Mouse (Mus musculus): Measurements from ENCODE around the gene Dtnb. TPM values are rescaled to one million over a fixed set of nuclear protein-coding genes. Genes with fewer than 3 reads are reported as not detected.

Dtnb gene
- polyA plus RNA-seq, 1 experiment from 2014 or later = 14.2 TPM

DNA sequence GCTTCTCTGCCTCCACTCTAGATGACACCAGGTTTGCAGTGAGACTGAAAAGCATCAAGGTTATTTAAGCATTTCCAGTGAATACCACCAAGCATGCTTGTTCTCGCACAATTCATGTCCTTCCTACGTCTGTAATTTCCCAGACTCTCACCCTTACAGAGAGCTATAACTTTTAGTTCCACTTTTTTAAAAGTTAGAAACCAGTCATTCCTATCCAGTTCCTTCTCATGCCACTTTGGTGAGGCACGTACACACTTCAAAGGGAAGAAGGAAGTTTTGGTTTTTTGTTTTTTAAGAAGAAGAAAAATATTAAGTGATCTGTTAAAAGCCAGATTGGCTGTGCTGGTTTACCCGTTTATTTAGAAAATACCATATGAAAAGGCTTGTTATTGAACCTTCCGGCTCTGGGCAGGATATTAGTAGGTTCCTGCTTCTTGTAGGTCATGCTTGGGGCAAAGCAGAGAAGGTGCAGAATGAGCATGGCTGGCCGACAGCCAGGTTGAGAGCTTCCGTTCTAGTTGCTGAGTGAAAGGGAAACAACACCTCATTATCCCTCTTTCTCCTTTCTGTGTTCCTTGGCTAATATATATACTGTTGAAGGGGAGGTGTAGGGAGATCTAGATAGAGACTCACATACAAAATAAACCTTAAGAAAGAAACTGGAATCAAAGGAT, 173.4 kb downstream of the Dtnb start:
- H3K9me3 ChIP-seq (replicated peaks; ENCODE audit: control insufficient read depth, low read length) = no peaks in the 10 kb centered on the region
- no peak for ATAC-seq (replicated peaks; ENCODE audit: extremely low read depth, insufficient read depth, low FRiP score)
- no peak overlapping the region for H3K9ac ChIP-seq (ENCODE audit: low read length)
- no peaks in the 10 kb centered on the region for H3K27me3 ChIP-seq (ENCODE audit: control insufficient read depth, insufficient read depth, low read length)
- WGBS = 48% methylated on average over 7 of the region's 7 CpGs
- H3K27ac ChIP-seq (ENCODE audit: low read length) = peak overlapping the region; percentile 39; the same call in 1 of the 2 replicates
- no peaks in the 10 kb centered on the region for H3K36me3 ChIP-seq (ENCODE audit: control insufficient read depth, insufficient read depth)
- no peak overlapping the region for H3K4me3 ChIP-seq (ENCODE audit: low read length)
- H3K4me2 ChIP-seq (ENCODE audit: low read depth, low read length) = no peak overlapping the region
- H3K4me1 ChIP-seq (ENCODE audit: control insufficient read depth, insufficient read depth, low read length) = peaks cover 9% of the 10 kb centered on the region

DNA sequence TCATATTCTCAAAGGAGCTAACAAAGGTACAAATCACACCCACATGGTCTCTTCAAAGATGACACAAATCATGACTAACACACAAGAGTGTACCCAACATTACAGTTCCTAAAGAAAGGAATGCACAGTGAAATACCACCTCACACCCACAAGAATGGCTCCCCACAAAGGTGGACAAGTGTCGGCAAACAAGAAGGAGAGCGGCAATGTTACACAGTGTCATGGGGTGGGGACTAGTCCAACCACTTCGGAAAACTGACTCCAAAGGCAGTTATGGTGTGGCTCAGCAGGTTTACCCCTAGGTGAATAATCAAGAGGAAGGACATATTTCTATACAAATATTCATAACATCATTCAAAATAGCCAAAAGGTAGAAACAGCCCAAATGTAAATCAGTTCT, 174.2 kb downstream of the Dtnb start:
- H3K27me3 ChIP-seq (ENCODE audit: control insufficient read depth, insufficient read depth, low read length) = no peaks in the 10 kb centered on the region
- WGBS = 87% methylated on average over 3 of the region's 3 CpGs
- no peak overlapping the region for H3K4me2 ChIP-seq (ENCODE audit: low read depth, low read length)
- H3K36me3 ChIP-seq (ENCODE audit: control insufficient read depth, insufficient read depth) = no peaks in the 10 kb centered on the region
- H3K27ac ChIP-seq (ENCODE audit: low read length) = no peak overlapping the region
- ATAC-seq (replicated peaks; ENCODE audit: extremely low read depth, insufficient read depth, low FRiP score) = no peak
- peaks cover 9% of the 10 kb centered on the region for H3K4me1 ChIP-seq (ENCODE audit: control insufficient read depth, insufficient read depth, low read length)
- H3K9ac ChIP-seq (ENCODE audit: low read length) = no peak overlapping the region
- H3K4me3 ChIP-seq (ENCODE audit: low read length) = no peak overlapping the region
- H3K9me3 ChIP-seq (replicated peaks; ENCODE audit: control insufficient read depth, low read length) = no peaks in the 10 kb centered on the region

DNA sequence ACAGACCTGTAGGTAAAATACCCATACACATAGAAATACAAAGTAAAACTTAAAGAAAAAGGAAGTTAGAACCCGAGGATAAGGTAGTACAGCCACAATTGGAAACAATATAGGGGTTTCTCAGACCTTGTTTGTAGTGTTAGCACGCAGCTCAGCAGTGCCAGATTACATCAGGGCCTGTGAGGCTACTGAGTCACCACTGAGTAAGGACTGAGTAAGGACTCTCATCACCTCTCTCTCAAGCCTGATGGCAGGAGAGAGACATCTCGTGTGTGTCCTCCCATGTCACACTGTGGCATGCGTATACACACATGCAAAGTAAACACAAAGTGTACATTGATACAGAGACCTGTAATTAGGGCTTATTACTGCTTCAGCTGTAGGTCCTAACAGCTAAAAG, 175.4 kb downstream of the Dtnb start:
- H3K9ac ChIP-seq (ENCODE audit: low read length) = no peak overlapping the region
- H3K4me3 ChIP-seq (ENCODE audit: low read length) = no peak overlapping the region
- H3K4me1 ChIP-seq (ENCODE audit: control insufficient read depth, insufficient read depth, low read length) = peaks cover 9% of the 10 kb centered on the region
- no peaks in the 10 kb centered on the region for H3K9me3 ChIP-seq (replicated peaks; ENCODE audit: control insufficient read depth, low read length)
- H3K27ac ChIP-seq (ENCODE audit: low read length) = no peak overlapping the region
- WGBS = 75% methylated on average over 4 of the region's 4 CpGs
- no peaks in the 10 kb centered on the region for H3K36me3 ChIP-seq (ENCODE audit: control insufficient read depth, insufficient read depth)
- H3K27me3 ChIP-seq (ENCODE audit: control insufficient read depth, insufficient read depth, low read length) = no peaks in the 10 kb centered on the region
- no peak overlapping the region for H3K4me2 ChIP-seq (ENCODE audit: low read depth, low read length)
- ATAC-seq (replicated peaks; ENCODE audit: extremely low read depth, insufficient read depth, low FRiP score) = no peak

DNA sequence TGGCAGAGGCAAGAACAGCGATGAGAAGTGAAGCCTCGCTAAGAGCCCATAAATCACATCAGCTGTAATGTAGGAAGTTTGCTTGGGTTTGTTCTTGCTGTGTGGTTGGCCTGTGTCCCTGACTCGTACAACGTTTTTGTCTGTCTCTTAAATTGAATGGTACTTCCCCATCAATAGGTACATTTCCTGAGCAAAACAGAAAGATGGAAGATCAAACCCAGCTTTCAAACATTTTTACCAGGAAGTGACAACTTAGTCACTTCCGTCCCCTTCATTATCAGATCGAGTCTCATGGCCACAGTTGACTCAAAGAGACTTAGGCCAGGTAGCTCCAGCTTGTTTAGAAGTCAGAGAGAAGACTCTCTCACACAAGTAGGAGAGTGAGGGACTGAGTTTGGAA, 183.3 kb downstream of the Dtnb start:
- 71% methylated on average over 6 of the region's 6 CpGs for WGBS
- no peak for ATAC-seq (replicated peaks; ENCODE audit: extremely low read depth, insufficient read depth, low FRiP score)

DNA sequence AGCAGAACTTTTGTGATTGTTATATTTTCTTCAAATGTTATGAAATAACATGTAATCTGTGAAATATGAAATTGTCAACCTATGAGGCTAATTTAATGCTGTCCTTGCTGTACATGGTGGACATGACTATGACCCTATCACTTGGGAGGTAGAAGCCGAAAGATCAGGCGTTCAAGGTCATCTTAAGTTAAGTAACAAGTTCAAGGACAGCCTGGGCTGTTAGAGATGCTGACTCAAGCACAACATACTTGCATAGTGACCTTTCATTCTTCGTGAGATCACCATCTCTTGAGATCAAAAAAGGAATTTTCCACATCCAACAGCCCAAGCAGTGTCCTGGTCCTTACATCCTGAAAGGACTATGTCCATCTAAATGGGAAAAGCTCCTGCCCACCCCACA, 184.0 kb downstream of the Dtnb start:
- 83% methylated on average over 3 of the region's 3 CpGs for WGBS
- ATAC-seq (replicated peaks; ENCODE audit: extremely low read depth, insufficient read depth, low FRiP score) = no peak
- H3K4me2 ChIP-seq (ENCODE audit: low read depth, low read length) = no peak overlapping the region
- H3K27ac ChIP-seq (ENCODE audit: low read length) = no peak overlapping the region
- no peak overlapping the region for H3K4me3 ChIP-seq (ENCODE audit: low read length)
- no peak overlapping the region for H3K9ac ChIP-seq (ENCODE audit: low read length)
- H3K4me1 ChIP-seq (ENCODE audit: control insufficient read depth, insufficient read depth, low read length) = peaks cover 5% of the 10 kb centered on the region; the same call in 1 of the 2 replicates
- no peaks in the 10 kb centered on the region for H3K36me3 ChIP-seq (ENCODE audit: control insufficient read depth, insufficient read depth)
- no peaks in the 10 kb centered on the region for H3K9me3 ChIP-seq (replicated peaks; ENCODE audit: control insufficient read depth, low read length)
- H3K27me3 ChIP-seq (ENCODE audit: control insufficient read depth, insufficient read depth, low read length) = no peaks in the 10 kb centered on the region

More for the DNA sequence above, 183.3 kb downstream of the Dtnb start:
- Histone ChIP-seq H3K27ac (ENCODE audit: low read length) (no peak overlapping the region), H3K36me3 (ENCODE audit: control insufficient read depth, insufficient read depth) (no peaks in the 10 kb centered on the region), H3K9me3 (replicated peaks; ENCODE audit: control insufficient read depth, low read length) (no peaks in the 10 kb centered on the region), H3K9ac (ENCODE audit: low read length) (no peak overlapping the region), H3K27me3 (ENCODE audit: control insufficient read depth, insufficient read depth, low read length) (no peaks in the 10 kb centered on the region), H3K4me2 (ENCODE audit: low read depth, low read length) (no peak overlapping the region), H3K4me1 (ENCODE audit: control insufficient read depth, insufficient read depth, low read length) (peaks cover 5% of the 10 kb centered on the region; the same call in 1 of the 2 replicates), H3K4me3 (ENCODE audit: low read length) (no peak overlapping the region)

DNA sequence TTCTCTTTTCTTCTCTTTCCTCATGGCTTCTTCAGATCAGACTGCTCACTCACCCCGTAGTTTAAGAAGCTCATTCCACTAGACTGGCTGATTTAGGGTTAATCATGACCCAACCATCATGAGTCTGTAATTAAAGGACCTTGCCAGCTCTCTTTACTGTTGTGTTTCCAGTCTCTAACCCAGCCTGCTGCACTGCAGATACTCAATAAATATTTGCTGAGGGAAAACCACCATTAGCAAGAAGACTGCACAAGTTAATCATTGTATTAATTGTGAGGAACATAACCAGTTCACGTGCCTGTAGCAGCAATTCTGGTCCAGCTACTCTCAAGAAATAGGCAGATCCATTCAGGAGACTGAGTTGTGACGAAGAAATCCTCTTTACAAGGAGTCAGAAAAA, 185.9 kb downstream of the Dtnb start:
- H3K9me3 ChIP-seq (replicated peaks; ENCODE audit: control insufficient read depth, low read length) = no peaks in the 10 kb centered on the region
- no peak overlapping the region for H3K27ac ChIP-seq (ENCODE audit: low read length)
- peaks cover 5% of the 10 kb centered on the region; the same call in 1 of the 2 replicates for H3K4me1 ChIP-seq (ENCODE audit: control insufficient read depth, insufficient read depth, low read length)
- 85% methylated on average over 3 of the region's 3 CpGs for WGBS
- no peaks in the 10 kb centered on the region for H3K36me3 ChIP-seq (ENCODE audit: control insufficient read depth, insufficient read depth)
- no peak for ATAC-seq (replicated peaks; ENCODE audit: extremely low read depth, insufficient read depth, low FRiP score)
- no peak overlapping the region for H3K4me2 ChIP-seq (ENCODE audit: low read depth, low read length)
- no peak overlapping the region for H3K4me3 ChIP-seq (ENCODE audit: low read length)
- H3K9ac ChIP-seq (ENCODE audit: low read length) = no peak overlapping the region
- H3K27me3 ChIP-seq (ENCODE audit: control insufficient read depth, insufficient read depth, low read length) = no peaks in the 10 kb centered on the region

DNA sequence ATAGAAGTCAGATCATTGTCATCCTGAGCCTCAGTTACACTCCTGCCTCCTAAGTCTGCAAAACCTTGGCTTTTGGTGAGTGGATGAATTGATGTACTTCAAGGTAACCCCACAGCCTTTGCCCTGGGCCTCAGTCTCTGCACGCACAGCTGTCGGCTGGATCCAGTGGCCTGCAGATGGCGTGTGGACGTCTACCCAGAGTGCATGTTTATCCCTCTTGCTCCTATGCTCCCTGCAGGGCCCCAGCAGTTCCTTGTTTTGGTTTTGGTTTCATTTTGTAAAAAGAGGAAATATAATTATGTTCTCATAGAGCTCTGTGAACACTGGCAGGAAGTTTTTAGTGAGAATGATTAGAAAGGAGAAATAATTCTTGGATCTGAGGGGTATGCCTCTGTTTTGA, 187.2 kb downstream of the Dtnb start:
- no peak overlapping the region for H3K4me3 ChIP-seq (ENCODE audit: low read length)
- H3K36me3 ChIP-seq (ENCODE audit: control insufficient read depth, insufficient read depth) = no peaks in the 10 kb centered on the region
- no peak overlapping the region for H3K4me2 ChIP-seq (ENCODE audit: low read depth, low read length)
- ATAC-seq (replicated peaks; ENCODE audit: extremely low read depth, insufficient read depth, low FRiP score) = no peak
- H3K27me3 ChIP-seq (ENCODE audit: control insufficient read depth, insufficient read depth, low read length) = no peaks in the 10 kb centered on the region
- H3K27ac ChIP-seq (ENCODE audit: low read length) = no peak overlapping the region
- WGBS = 26% methylated on average over 4 of the region's 4 CpGs
- peaks cover 13% of the 10 kb centered on the region for H3K4me1 ChIP-seq (ENCODE audit: control insufficient read depth, insufficient read depth, low read length)
- no peaks in the 10 kb centered on the region for H3K9me3 ChIP-seq (replicated peaks; ENCODE audit: control insufficient read depth, low read length)
- no peak overlapping the region for H3K9ac ChIP-seq (ENCODE audit: low read length)

DNA sequence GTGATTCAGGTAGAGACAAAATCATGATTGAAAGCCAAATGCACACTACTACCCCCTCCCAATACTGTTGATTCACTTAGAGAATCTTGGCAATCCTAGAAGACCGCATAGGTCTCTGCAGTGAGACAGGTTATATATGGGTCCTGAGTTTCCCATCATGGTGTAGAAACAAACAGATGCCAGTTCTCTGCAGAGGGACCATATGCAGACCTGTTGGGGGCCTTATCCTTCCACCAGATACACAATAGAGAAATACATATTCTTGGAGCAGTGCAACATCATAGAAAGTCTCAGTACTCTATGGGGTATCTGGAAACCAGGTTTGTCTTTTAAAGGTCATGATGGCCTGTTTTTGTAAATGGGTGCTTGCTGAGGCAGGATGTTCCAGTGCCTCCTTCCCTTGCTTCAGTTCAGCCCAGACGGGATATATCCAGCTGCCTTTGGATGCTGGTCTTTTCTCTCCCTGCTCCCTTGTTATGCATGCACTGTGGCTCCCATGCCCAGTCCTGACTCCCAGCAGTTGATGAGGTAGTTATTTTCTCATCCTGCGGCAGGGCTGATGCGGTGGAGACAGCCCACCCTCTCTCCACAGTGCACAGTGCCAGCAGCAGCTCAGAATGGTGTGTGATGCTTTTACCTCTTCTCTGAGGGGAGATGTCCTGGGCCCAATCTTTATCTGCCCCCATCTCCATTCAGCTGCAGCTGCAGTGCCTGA, 188.9 kb downstream of the Dtnb start:
- H3K9me3 ChIP-seq (replicated peaks; ENCODE audit: control insufficient read depth, low read length) = no peaks in the 10 kb centered on the region
- H3K4me1 ChIP-seq (ENCODE audit: control insufficient read depth, insufficient read depth, low read length) = peaks cover 17% of the 10 kb centered on the region
- WGBS = 75% methylated on average over 4 of the region's 4 CpGs
- H3K9ac ChIP-seq (ENCODE audit: low read length) = no peak overlapping the region
- H3K4me3 ChIP-seq (ENCODE audit: low read length) = no peak overlapping the region
- no peak for ATAC-seq (replicated peaks; ENCODE audit: extremely low read depth, insufficient read depth, low FRiP score)
- H3K36me3 ChIP-seq (ENCODE audit: control insufficient read depth, insufficient read depth) = no peaks in the 10 kb centered on the region
- H3K4me2 ChIP-seq (ENCODE audit: low read depth, low read length) = no peak overlapping the region
- no peaks in the 10 kb centered on the region for H3K27me3 ChIP-seq (ENCODE audit: control insufficient read depth, insufficient read depth, low read length)
- no peak overlapping the region for H3K27ac ChIP-seq (ENCODE audit: low read length)

DNA sequence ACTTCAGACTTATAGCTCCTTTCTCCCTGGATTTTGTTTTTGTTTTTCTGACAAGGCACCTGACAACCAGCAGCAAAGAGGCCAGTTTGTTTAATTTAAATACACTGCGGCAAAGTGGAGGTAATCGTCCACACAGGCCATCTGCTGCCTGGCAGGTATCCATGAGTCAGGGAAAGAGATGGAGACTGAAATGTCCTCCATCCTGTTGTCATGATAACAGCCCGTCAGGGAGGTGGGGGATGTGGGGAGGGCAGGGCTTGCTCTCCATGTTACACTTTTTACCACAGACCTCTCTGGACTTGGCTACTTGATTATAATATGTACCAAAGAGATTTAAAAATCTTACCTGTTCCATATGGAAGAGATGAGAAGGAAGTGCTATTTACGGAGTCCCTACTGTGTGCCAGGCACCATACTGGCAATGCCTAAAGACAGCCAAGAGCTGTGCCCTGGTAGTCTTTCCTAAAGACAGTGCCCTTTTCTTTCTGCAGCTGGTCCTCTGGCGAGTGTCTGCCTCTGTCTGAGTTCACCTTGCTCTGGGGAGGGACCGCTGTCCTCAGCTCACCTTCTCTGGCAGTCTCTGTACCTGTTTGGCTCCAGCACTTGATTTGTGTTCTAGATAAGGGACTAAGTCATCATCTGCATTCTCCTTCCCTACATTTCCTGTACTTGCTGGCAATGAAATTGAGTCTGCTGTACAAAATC, 189.6 kb downstream of the Dtnb start:
- ATAC-seq (replicated peaks; ENCODE audit: extremely low read depth, insufficient read depth, low FRiP score) = no peak
- Histone ChIP-seq H3K4me2 (ENCODE audit: low read depth, low read length) (no peak overlapping the region), H3K4me3 (ENCODE audit: low read length) (no peak overlapping the region), H3K4me1 (ENCODE audit: control insufficient read depth, insufficient read depth, low read length) (peaks cover 17% of the 10 kb centered on the region), H3K27ac (ENCODE audit: low read length) (no peak overlapping the region), H3K36me3 (ENCODE audit: control insufficient read depth, insufficient read depth) (no peaks in the 10 kb centered on the region), H3K9ac (ENCODE audit: low read length) (no peak overlapping the region), H3K27me3 (ENCODE audit: control insufficient read depth, insufficient read depth, low read length) (no peaks in the 10 kb centered on the region), H3K9me3 (replicated peaks; ENCODE audit: control insufficient read depth, low read length) (no peaks in the 10 kb centered on the region)
- 64% methylated on average over 6 of the region's 6 CpGs for WGBS
